Comparison of ENCODE assay signal across 27 mouse cellular contexts in the genomic region with DNA sequence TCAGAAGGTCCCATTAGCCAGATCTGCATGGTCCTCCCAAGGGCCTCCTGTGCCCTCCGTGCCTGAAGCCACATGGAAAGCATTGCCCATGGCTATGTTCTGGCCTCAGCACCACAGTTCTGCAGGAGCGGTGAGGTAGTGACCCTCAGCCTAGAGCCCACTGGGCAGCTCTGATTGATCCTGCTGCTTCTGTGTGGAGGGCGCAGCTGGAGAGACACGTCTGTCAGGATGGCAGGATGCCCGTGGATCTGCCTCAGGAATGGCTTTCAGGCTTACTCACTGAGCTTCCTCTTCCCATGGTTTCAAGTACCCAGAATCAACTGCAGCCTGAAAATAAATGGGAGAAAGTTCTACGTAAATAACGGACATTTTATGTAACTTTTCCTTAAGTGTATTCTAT. TPM values are rescaled to one million over a fixed set of nuclear protein-coding genes. Genes with fewer than 3 reads are reported as not detected.
A peak's percentile ranks its signal among the peaks of the same experiment; 100 is the strongest.
DNase-seq lines count a peak whose midpoint lies in the region; ATAC-seq and TF ChIP-seq lines count a peak whose summit lies in the region.
"Had no signal": no experiment of that assay in that cellular context is flagged by ENCODE, and none has a peak within 500 bp of the region (broad histone marks: within the 10 kb centered on the region; RNA-seq: fewer than 3 reads in every experiment).

No protein-coding gene starts in this region.

- H3K27me3 ChIP-seq in midbrain, postnatal 0 days (ENCODE audit: insufficient read depth, low read length), result no peaks in the 10 kb centered on the region
- H3K27me3 ChIP-seq in midbrain, embryonic 16.5 days (ENCODE audit: control insufficient read depth, insufficient read depth, low read depth, low read length), result no peaks in the 10 kb centered on the region
- H3K27me3 ChIP-seq: embryonic facial prominence, embryonic 13.5 days; forebrain, embryonic 13.5 days; heart, embryonic 12.5 days; heart, embryonic 15.5 days had no signal

- ATAC-seq in midbrain, postnatal 0 days (ENCODE audit: low FRiP score), result no peak
- no peak for ATAC-seq in midbrain, embryonic 16.5 days
- ATAC-seq: activated CD4-positive, CD25-positive, alpha-beta regulatory T cell, adult 4 months; forebrain, embryonic 13.5 days; forebrain, embryonic 16.5 days; intestine, postnatal 0 days had no signal

- TF ChIP-seq CTCF in midbrain, postnatal 0 days (IDR thresholded peaks at IDR 0.05), result no peak

- H3K36me3 ChIP-seq in midbrain, postnatal 0 days (ENCODE audit: insufficient read depth, low read length), result no peaks in the 10 kb centered on the region
- no peaks in the 10 kb centered on the region for H3K36me3 ChIP-seq in midbrain, embryonic 16.5 days (ENCODE audit: control insufficient read depth, insufficient read depth, low read length)
- H3K36me3 ChIP-seq: embryonic facial prominence, embryonic 13.5 days; heart, embryonic 12.5 days; heart, embryonic 15.5 days had no signal

- DNase-seq in adrenal gland, adult (ENCODE audit: inconsistent age in 2 of 2, low spot score in 1 of 2), result peak; percentile 56 to 73
- DNase-seq in adrenal gland, postnatal 10 days, result no peak
- DNase-seq in adrenal gland, postnatal 36 days, result peak; percentile 58 to 69
- DNase-seq in adrenal gland, postnatal 4 days (ENCODE audit: low spot score in 2 of 2), result no peak
- DNase-seq in heart, adult 11 months, result peak; percentile 71
- DNase-seq in heart, adult 8-10 months (ENCODE audit: low spot score), result no peak
- DNase-seq in midbrain, postnatal 0 days (ENCODE audit: low spot score), result peak; percentile 40
- DNase-seq: cerebellum, adult 11 months; cerebellum, adult 8-10 months; embryo, embryonic 11 days; gastrocnemius, postnatal 10 days; gastrocnemius, postnatal 36 days; heart, postnatal 10 days; heart, postnatal 36 days; kidney, adult 2 months had no signal

- no peak overlapping the region for H3K4me3 ChIP-seq in midbrain, postnatal 0 days (ENCODE audit: low read depth, low read length)
- no peak overlapping the region for H3K4me3 ChIP-seq in midbrain, embryonic 16.5 days (ENCODE audit: low read depth, low read length)
- H3K4me3 ChIP-seq: embryonic facial prominence, embryonic 10.5 days; embryonic facial prominence, embryonic 13.5 days; forebrain, embryonic 10.5 days; forebrain, embryonic 13.5 days; heart, embryonic 12.5 days; heart, embryonic 15.5 days; hindbrain, embryonic 10.5 days had no signal

- H3K9me3 ChIP-seq in midbrain, postnatal 0 days (ENCODE audit: low read length), result no peaks in the 10 kb centered on the region
- H3K9me3 ChIP-seq in midbrain, embryonic 16.5 days (replicated peaks; ENCODE audit: control insufficient read depth, low read length, poor library complexity, severe bottlenecking), result no peaks in the 10 kb centered on the region
- H3K9me3 ChIP-seq: embryonic facial prominence, embryonic 10.5 days; embryonic facial prominence, embryonic 13.5 days; forebrain, embryonic 10.5 days; forebrain, embryonic 13.5 days; heart, embryonic 12.5 days; heart, embryonic 15.5 days; hindbrain, embryonic 10.5 days had no signal

- 83% methylated on average over 7 of the region's 7 CpGs for WGBS in midbrain, postnatal 0 days
- WGBS in midbrain, embryonic 16.5 days, result 84% methylated on average over 7 of the region's 7 CpGs

- peaks cover under 1% of the 10 kb centered on the region for H3K4me1 ChIP-seq in midbrain, postnatal 0 days (ENCODE audit: insufficient read depth, low read length)
- H3K4me1 ChIP-seq in midbrain, embryonic 16.5 days (ENCODE audit: control insufficient read depth, insufficient read depth, low read length), result peaks cover 13% of the 10 kb centered on the region; the same call in 1 of the 2 replicates
- H3K4me1 ChIP-seq: heart, embryonic 15.5 days had no signal

- no peak overlapping the region for H3K9ac ChIP-seq in midbrain, postnatal 0 days (replicated peaks; ENCODE audit: low read length, poor library complexity, severe bottlenecking)
- no peak overlapping the region for H3K9ac ChIP-seq in midbrain, embryonic 16.5 days (ENCODE audit: low read depth, low read length)
- H3K9ac ChIP-seq: embryonic facial prominence, embryonic 13.5 days; forebrain, embryonic 13.5 days; heart, embryonic 12.5 days; heart, embryonic 15.5 days; hindbrain, embryonic 14.5 days had no signal

- H3K4me2 ChIP-seq in midbrain, postnatal 0 days (ENCODE audit: low read depth, low read length, poor library complexity, severe bottlenecking), result no peak overlapping the region
- no peak overlapping the region for H3K4me2 ChIP-seq in midbrain, embryonic 16.5 days (ENCODE audit: low read length)
- H3K4me2 ChIP-seq: embryonic facial prominence, embryonic 13.5 days; forebrain, embryonic 13.5 days; heart, embryonic 12.5 days; heart, embryonic 15.5 days; hindbrain, embryonic 14.5 days had no signal

- H3K27ac ChIP-seq in midbrain, postnatal 0 days (ENCODE audit: low read depth, low read length), result no peak overlapping the region
- no peak overlapping the region for H3K27ac ChIP-seq in midbrain, embryonic 16.5 days (ENCODE audit: low read length)
- H3K27ac ChIP-seq: embryonic facial prominence, embryonic 10.5 days; embryonic facial prominence, embryonic 13.5 days; forebrain, embryonic 10.5 days; forebrain, embryonic 13.5 days; heart, embryonic 15.5 days; hindbrain, embryonic 10.5 days; hindbrain, embryonic 14.5 days had no signal

RNA-seq across cellular contexts. Expression of a gene that starts 14.1 kb away (rescaled TPM):
- total RNA-seq in adrenal gland, postnatal 10 days (2021), result 100 to 1,000 TPM in 1 of 2 experiments, 10 to 100 TPM in 1; 79.0 to 103 TPM
- total RNA-seq in adrenal gland, postnatal 36 days (2021), result 100 to 1,000 TPM; 152 to 167 TPM
- total RNA-seq in adrenal gland, postnatal 4 days (2021), result 100 to 1,000 TPM; 140 to 145 TPM
- 10 to 100 TPM; 11.3 to 15.0 (median 13.6) TPM for total RNA-seq in heart, adult 8-10 months (2022)
- 28.0 and 33.0 TPM in 2 replicates for total RNA-seq in midbrain, postnatal 0 days (2014; rRNA removed)
- polyA plus RNA-seq in midbrain, postnatal 0 days (2015; fragmentation: Nextera tagmentation; extraction: Ambion mirVana), result 9.0 and 12.4 TPM in 2 replicates
- 18.4 and 24.0 TPM in 2 replicates for polyA plus RNA-seq in midbrain, embryonic 16.5 days (2015; fragmentation: Nextera tagmentation; extraction: Ambion mirVana)

Comparison
In these comparisons a context has a peak if more than half of its experiments do, and no peak if none do; other contexts are left out.
1. DNase-seq: peak in adrenal gland, adult (2 of 2), adrenal gland, postnatal 36 days (2 of 2), heart, adult 11 months (single experiment) and midbrain, postnatal 0 days (single experiment); none in adrenal gland, postnatal 10 days (single experiment), adrenal gland, postnatal 4 days (0 of 2) and heart, adult 8-10 months (single experiment).